Mouse (Mus musculus): Measurements from ENCODE around the gene Adad2. TPM values are rescaled to one million over a fixed set of nuclear protein-coding genes. Genes with fewer than 3 reads are reported as not detected.

Adad2 gene
- polyA plus RNA-seq, 1 experiment from 2014 or later = not detected

DNA sequence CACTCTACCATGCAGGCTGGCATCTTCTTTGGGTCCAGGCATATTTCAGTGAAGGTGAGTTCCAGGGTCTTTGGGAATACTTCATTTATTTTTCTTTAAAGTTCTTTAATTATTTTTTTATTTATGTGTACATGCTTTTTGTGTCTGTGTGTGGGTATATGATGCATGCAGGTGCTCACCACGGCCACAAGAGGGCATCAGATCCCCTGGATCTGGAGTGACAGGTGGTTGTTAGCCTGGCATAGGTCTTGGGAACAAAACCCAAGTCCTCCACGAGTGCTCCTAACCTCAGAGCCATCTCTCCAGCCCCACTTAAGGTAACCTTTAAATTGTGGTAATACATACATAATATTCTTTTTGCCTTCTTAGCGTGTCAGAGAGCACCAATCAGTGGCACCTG is 33.6 kb downstream of the Adad2 start:
- no peaks in the 10 kb centered on the region for H3K36me3 ChIP-seq (ENCODE audit: control insufficient read depth, insufficient read depth, low read length)
- 0 out of 2 replicates have a peak, but pooled peaks cover under 1% of the 10 kb centered on the region for H3K4me1 ChIP-seq (ENCODE audit: control insufficient read depth, insufficient read depth, low read length)
- no peaks in the 10 kb centered on the region for H3K27me3 ChIP-seq (ENCODE audit: control insufficient read depth, insufficient read depth, low read length)
- WGBS = 67% methylated on average over 3 of the region's 3 CpGs
- ATAC-seq (ENCODE audit: insufficient number of reproducible peaks, insufficient read depth, low FRiP score, low read depth) = no peak
- no peak overlapping the region for H3K27ac ChIP-seq (ENCODE audit: low read length)
- no peaks in the 10 kb centered on the region for H3K9me3 ChIP-seq (ENCODE audit: control insufficient read depth, low read depth, low read length)
- H3K9ac ChIP-seq (replicated peaks; ENCODE audit: low read depth, low read length) = no peak overlapping the region
- H3K4me2 ChIP-seq (replicated peaks; ENCODE audit: low read depth, low read length) = no peak overlapping the region
- H3K4me3 ChIP-seq (ENCODE audit: low read depth, low read length) = no peak overlapping the region

DNA sequence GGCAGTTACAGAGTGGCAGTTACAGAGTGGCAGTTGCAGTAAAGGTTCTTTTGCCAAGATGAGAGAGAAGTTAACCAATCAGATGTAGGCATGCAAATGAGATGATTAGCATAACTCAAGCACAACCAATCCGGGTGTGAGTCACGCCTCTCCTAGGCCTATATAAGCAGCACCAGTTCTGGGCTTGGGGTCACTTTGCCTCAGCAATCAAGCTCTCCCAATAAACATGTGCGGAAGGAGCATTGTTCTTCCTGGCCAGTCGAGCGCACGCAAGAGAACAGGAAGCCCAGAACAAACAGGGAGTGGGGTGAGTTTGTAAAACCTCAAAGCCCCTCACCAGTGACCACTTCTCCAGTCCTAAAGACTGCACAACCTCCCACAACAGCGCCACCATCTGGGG is 34.3 kb downstream of the Adad2 start:
- H3K9ac ChIP-seq (replicated peaks; ENCODE audit: low read depth, low read length) = no peak overlapping the region
- no peak overlapping the region for H3K4me2 ChIP-seq (replicated peaks; ENCODE audit: low read depth, low read length)
- no peaks in the 10 kb centered on the region for H3K9me3 ChIP-seq (ENCODE audit: control insufficient read depth, low read depth, low read length)
- no peak overlapping the region for H3K27ac ChIP-seq (ENCODE audit: low read length)
- no peak overlapping the region for H3K4me3 ChIP-seq (ENCODE audit: low read depth, low read length)
- ATAC-seq (ENCODE audit: insufficient number of reproducible peaks, insufficient read depth, low FRiP score, low read depth) = no peak
- no peaks in the 10 kb centered on the region for H3K36me3 ChIP-seq (ENCODE audit: control insufficient read depth, insufficient read depth, low read length)
- H3K4me1 ChIP-seq (ENCODE audit: control insufficient read depth, insufficient read depth, low read length) = 0 out of 2 replicates have a peak, but pooled peaks cover 7% of the 10 kb centered on the region
- H3K27me3 ChIP-seq (ENCODE audit: control insufficient read depth, insufficient read depth, low read length) = no peaks in the 10 kb centered on the region
- WGBS = 86% methylated on average over 7 of the region's 7 CpGs

DNA sequence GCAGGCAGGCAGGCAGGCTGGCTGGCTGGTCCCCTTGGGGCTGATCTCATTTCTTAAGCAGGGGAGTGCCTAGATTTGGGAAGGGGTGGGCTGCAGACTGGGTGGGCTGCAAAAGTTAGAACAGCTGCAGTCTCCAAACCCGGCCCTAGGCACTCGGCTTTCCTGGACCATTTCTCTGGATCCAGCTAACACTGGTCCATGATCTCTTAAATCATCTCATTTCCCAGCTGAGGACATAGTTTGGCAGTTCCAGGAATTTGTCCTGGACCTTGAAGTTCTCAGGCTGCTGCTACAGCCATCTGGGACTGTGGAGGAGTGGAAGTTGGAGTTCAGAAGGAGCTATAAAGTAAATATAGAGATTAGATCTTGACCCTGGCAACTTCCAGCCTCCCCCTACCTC is 38.8 kb downstream of the Adad2 start:
- H3K9me3 ChIP-seq (ENCODE audit: control insufficient read depth, low read depth, low read length) = no peaks in the 10 kb centered on the region
- no peaks in the 10 kb centered on the region for H3K27me3 ChIP-seq (ENCODE audit: control insufficient read depth, insufficient read depth, low read length)
- no peak overlapping the region for H3K4me3 ChIP-seq (ENCODE audit: low read depth, low read length)
- ATAC-seq (ENCODE audit: insufficient number of reproducible peaks, insufficient read depth, low FRiP score, low read depth) = peak; percentile 57; the same call in 1 of the 2 replicates
- WGBS = 18% methylated on average over 2 of the region's 2 CpGs
- H3K9ac ChIP-seq (replicated peaks; ENCODE audit: low read depth, low read length) = no peak overlapping the region
- no peak overlapping the region for H3K27ac ChIP-seq (ENCODE audit: low read length)
- no peaks in the 10 kb centered on the region for H3K36me3 ChIP-seq (ENCODE audit: control insufficient read depth, insufficient read depth, low read length)
- H3K4me2 ChIP-seq (replicated peaks; ENCODE audit: low read depth, low read length) = no peak overlapping the region
- H3K4me1 ChIP-seq (ENCODE audit: control insufficient read depth, insufficient read depth, low read length) = 0 out of 2 replicates have a peak, but pooled peaks cover 11% of the 10 kb centered on the region

DNA sequence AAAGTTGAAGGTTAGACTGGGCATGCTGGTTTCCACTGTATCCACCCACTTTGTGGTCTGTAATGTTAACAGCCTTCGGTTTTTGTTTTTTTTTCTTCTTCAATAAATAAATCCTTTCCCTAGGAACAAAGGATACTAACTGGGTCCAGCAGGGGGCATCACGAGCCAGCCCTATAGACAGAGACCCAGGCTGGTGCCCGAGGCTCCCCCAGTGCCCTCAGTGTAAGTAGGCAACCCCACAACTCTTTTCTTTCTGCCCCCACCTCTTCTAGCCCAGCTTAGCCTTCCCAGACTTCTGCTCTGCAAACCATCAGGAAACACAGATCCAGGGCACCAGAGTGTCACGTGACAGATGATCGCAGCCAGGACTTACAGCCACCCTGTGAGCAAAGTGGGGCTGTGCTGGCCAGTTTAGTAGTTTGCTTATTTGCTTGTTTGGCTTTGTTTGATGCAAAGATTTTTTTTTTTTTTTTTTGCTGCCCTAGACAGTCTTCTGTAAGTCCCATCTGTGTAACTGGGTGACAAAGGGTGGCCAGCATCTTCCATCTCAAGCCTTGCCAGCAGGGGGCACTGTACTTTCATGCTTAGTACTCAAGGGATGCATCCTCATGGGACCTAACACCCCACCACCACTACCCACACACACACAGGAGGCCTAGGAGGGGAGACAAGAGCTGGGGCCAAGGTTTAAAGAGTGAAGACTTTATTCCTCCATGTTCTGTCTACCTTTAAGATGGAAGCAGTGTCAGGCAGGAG is 44.3 kb downstream of the Adad2 start:
- Histone ChIP-seq H3K4me3 (ENCODE audit: low read depth, low read length) (no peak overlapping the region), H3K4me1 (ENCODE audit: control insufficient read depth, insufficient read depth, low read length) (peaks cover 17% of the 10 kb centered on the region), H3K9ac (replicated peaks; ENCODE audit: low read depth, low read length) (no peak overlapping the region), H3K27ac (ENCODE audit: low read length) (no peak overlapping the region), H3K36me3 (ENCODE audit: control insufficient read depth, insufficient read depth, low read length) (no peaks in the 10 kb centered on the region), H3K4me2 (replicated peaks; ENCODE audit: low read depth, low read length) (no peak overlapping the region), H3K27me3 (ENCODE audit: control insufficient read depth, insufficient read depth, low read length) (no peaks in the 10 kb centered on the region), H3K9me3 (ENCODE audit: control insufficient read depth, low read depth, low read length) (no peaks in the 10 kb centered on the region)
- ATAC-seq (ENCODE audit: insufficient number of reproducible peaks, insufficient read depth, low FRiP score, low read depth) = no peak
- WGBS = 46% methylated on average over 5 of the region's 5 CpGs

DNA sequence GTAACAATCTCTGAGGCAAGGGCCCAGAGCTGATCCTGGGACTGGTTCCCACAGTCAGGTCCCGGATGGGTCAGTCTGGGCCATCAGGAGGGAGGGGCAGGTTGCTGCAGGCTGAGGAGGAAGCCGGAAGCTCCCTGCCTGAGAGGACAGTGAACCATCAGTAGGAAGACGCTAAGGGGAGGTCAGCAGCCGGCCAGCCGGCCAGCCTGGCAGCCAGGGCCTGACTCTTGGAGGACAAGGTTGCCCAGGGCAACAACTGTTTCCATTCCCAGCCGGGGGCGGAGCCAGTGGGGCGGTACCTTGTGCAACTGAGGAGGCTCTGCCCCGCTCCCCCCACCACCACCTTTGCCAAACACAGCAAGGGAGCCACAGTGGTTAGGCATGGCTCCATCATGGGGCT is 48.5 kb downstream of the Adad2 start:
- Histone ChIP-seq H3K27ac (ENCODE audit: low read length) (no peak overlapping the region; the same call in 1 of the 2 replicates), H3K9me3 (ENCODE audit: control insufficient read depth, low read depth, low read length) (no peaks in the 10 kb centered on the region), H3K36me3 (ENCODE audit: control insufficient read depth, insufficient read depth, low read length) (no peaks in the 10 kb centered on the region), H3K27me3 (ENCODE audit: control insufficient read depth, insufficient read depth, low read length) (no peaks in the 10 kb centered on the region), H3K4me1 (ENCODE audit: control insufficient read depth, insufficient read depth, low read length) (peaks cover 22% of the 10 kb centered on the region), H3K4me3 (ENCODE audit: low read depth, low read length) (no peak overlapping the region), H3K9ac (replicated peaks; ENCODE audit: low read depth, low read length) (no peak overlapping the region), H3K4me2 (replicated peaks; ENCODE audit: low read depth, low read length) (no peak overlapping the region)
- peak; percentile 53 for ATAC-seq (ENCODE audit: insufficient number of reproducible peaks, insufficient read depth, low FRiP score, low read depth)
- WGBS = 10% methylated on average over 9 of the region's 9 CpGs

DNA sequence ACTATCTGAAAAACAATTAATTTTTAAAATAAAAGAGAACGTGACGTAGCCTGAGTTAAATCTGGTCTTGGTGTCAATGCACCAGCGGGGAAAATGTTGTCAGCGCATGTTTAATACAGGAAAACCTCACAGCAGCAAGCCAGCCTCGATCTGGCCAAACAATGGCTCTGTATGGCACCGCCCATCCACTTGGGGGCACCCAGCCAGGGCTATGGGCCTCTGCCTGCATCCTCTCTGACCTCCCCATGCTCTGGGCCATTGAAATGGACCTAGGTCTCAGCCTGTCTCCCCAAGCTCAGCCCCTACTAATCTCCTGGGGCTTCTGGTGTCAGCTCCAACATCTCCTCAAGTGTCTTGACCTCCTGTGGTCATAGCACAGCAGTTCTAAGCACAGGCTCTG is 49.3 kb downstream of the Adad2 start:
- no peak overlapping the region for H3K27ac ChIP-seq (ENCODE audit: low read length)
- no peak for ATAC-seq (ENCODE audit: insufficient number of reproducible peaks, insufficient read depth, low FRiP score, low read depth)
- WGBS = 73% methylated on average over 6 of the region's 6 CpGs

DNA sequence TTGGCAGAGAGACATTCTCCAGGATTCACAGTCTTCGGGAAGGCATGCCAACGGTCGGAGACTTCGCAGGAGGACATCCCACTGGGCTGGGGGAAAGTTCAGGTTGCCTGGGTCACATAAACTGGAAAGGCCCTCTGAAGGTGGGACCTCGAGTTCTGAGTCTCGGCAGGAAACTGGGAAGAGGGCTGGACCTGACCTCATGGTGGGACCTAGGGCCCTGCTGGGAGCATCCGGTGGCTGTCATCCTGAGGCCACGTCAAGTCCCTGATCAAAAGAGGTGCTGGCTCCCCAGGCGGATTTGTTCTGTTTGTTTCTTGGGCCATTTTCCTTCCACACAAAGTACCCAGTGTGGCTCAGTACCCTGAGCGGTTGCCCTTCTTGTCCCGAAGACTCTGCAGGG is 50.9 kb downstream of the Adad2 start:
- H3K4me3 ChIP-seq (ENCODE audit: low read depth, low read length) = no peak overlapping the region
- H3K4me1 ChIP-seq (ENCODE audit: control insufficient read depth, insufficient read depth, low read length) = peaks cover 27% of the 10 kb centered on the region
- no peaks in the 10 kb centered on the region for H3K9me3 ChIP-seq (ENCODE audit: control insufficient read depth, low read depth, low read length)
- no peak for ATAC-seq (ENCODE audit: insufficient number of reproducible peaks, insufficient read depth, low FRiP score, low read depth)
- WGBS = 63% methylated on average over 11 of the region's 11 CpGs
- no peak overlapping the region for H3K27ac ChIP-seq (ENCODE audit: low read length)
- H3K27me3 ChIP-seq (ENCODE audit: control insufficient read depth, insufficient read depth, low read length) = no peaks in the 10 kb centered on the region
- no peak overlapping the region for H3K4me2 ChIP-seq (replicated peaks; ENCODE audit: low read depth, low read length)
- H3K36me3 ChIP-seq (ENCODE audit: control insufficient read depth, insufficient read depth, low read length) = no peaks in the 10 kb centered on the region
- no peak overlapping the region for H3K9ac ChIP-seq (replicated peaks; ENCODE audit: low read depth, low read length)

More for the DNA sequence above, 49.3 kb downstream of the Adad2 start:
- Histone ChIP-seq H3K9me3 (ENCODE audit: control insufficient read depth, low read depth, low read length) (no peaks in the 10 kb centered on the region), H3K4me1 (ENCODE audit: control insufficient read depth, insufficient read depth, low read length) (peaks cover 27% of the 10 kb centered on the region), H3K36me3 (ENCODE audit: control insufficient read depth, insufficient read depth, low read length) (no peaks in the 10 kb centered on the region), H3K4me2 (replicated peaks; ENCODE audit: low read depth, low read length) (no peak overlapping the region), H3K9ac (replicated peaks; ENCODE audit: low read depth, low read length) (no peak overlapping the region), H3K4me3 (ENCODE audit: low read depth, low read length) (no peak overlapping the region), H3K27me3 (ENCODE audit: control insufficient read depth, insufficient read depth, low read length) (no peaks in the 10 kb centered on the region)

DNA sequence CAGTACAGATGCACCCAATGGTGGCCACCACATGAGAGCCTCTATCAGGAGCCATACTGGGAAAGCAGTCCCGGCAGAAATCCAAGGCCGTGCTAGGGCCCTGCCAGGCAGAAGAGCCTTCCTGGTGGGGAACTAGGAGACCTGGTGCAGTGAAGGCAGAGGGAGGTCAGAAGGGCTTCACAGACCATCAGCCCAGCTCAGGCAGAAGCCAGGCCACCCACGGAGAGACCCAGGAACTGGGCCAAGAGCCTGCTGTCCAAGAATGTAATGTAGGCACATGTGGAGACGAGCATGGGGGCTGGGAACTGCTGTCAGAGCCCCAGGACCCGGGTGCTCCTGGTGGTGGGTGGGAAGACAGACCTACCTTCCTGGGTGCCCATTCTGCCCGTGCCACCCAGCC is 52.7 kb downstream of the Adad2 start:
- no peak for ATAC-seq (ENCODE audit: insufficient number of reproducible peaks, insufficient read depth, low FRiP score, low read depth)
- H3K27me3 ChIP-seq (ENCODE audit: control insufficient read depth, insufficient read depth, low read length) = no peaks in the 10 kb centered on the region
- H3K9me3 ChIP-seq (ENCODE audit: control insufficient read depth, low read depth, low read length) = no peaks in the 10 kb centered on the region
- no peak overlapping the region for H3K4me2 ChIP-seq (replicated peaks; ENCODE audit: low read depth, low read length)
- H3K36me3 ChIP-seq (ENCODE audit: control insufficient read depth, insufficient read depth, low read length) = no peaks in the 10 kb centered on the region
- 70% methylated on average over 6 of the region's 6 CpGs for WGBS
- peaks cover 27% of the 10 kb centered on the region for H3K4me1 ChIP-seq (ENCODE audit: control insufficient read depth, insufficient read depth, low read length)
- no peak overlapping the region for H3K4me3 ChIP-seq (ENCODE audit: low read depth, low read length)
- H3K27ac ChIP-seq (ENCODE audit: low read length) = no peak overlapping the region
- no peak overlapping the region for H3K9ac ChIP-seq (replicated peaks; ENCODE audit: low read depth, low read length)

Measured in stomach, embryonic 14.5 days (tissue).